Comparison of ENCODE assay signal across 10 mouse cellular contexts in the genomic region with DNA sequence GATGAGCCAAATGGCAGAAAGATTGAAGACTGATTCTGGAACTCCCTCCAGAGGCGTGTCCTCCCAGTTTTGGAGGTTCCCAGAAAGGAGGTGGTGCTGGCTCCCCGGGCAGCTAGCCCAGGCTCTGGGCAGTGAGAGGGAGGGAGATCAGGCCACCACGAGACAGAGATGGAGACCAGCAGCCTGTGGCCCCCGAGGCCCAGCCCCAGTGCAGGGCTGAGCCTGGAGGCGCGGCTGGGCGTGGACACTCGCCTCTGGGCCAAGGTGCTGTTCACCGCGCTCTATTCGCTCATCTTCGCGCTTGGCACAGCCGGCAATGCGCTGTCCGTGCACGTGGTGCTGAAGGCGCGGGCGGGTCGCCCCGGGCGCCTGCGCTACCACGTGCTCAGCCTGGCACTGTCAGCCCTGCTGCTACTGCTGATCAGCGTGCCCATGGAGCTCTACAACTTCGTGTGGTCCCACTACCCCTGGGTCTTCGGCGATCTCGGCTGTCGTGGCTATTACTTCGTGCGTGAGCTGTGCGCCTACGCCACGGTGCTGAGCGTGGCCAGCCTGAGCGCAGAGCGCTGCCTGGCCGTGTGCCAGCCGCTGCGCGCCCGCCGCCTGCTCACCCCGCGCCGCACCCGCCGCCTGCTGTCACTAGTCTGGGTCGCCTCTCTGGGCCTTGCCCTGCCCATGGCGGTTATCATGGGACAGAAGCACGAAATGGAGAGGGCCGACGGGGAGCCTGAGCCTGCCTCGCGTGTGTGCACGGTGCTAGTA. TPM values are rescaled to one million over a fixed set of nuclear protein-coding genes. Genes with fewer than 3 reads are reported as not detected.
A peak's percentile ranks its signal among the peaks of the same experiment; 100 is the strongest.
DNase-seq lines count a peak whose midpoint lies in the region; ATAC-seq and TF ChIP-seq lines count a peak whose summit lies in the region.
"Had no signal": no experiment of that assay in that cellular context is flagged by ENCODE, and none has a peak within 500 bp of the region (broad histone marks: within the 10 kb centered on the region; RNA-seq: fewer than 3 reads in every experiment).

Gene Ntsr2 (plus strand): TSS at position 51 of the 762 bp plus-strand sequence.

- no peak for ATAC-seq in megakaryocyte, adult 5-6 weeks (ENCODE audit: poor library complexity, severe bottlenecking)
- peak; percentile 80 for ATAC-seq in forebrain, embryonic 12.5 days (ENCODE audit: low FRiP score)
- peak; percentile 80 for ATAC-seq in heart, embryonic 15.5 days (replicated peaks; ENCODE audit: insufficient number of reproducible peaks, insufficient read depth, low FRiP score, low read depth)
- peak; percentile 94 for ATAC-seq in kidney, postnatal 0 days (replicated peaks; ENCODE audit: low FRiP score, low read depth)
- ATAC-seq in neural tube, embryonic 11.5 days (ENCODE audit: insufficient read depth, low FRiP score, low TSS enrichment): peak; percentile 71; the same call in 1 of the 2 replicates

- peak; percentile 79 for DNase-seq in kidney, postnatal 0 days (ENCODE audit: low spot score)
- peak; percentile 63 for DNase-seq in liver, adult 2 months (ENCODE audit: extremely low read depth, low read depth, low spot score)
- peak; percentile 71 for DNase-seq in neural tube, embryonic 11.5 days (ENCODE audit: low spot score)
- DNase-seq in testis, postnatal 14 days (ENCODE audit: low spot score): peak; percentile 73

- WGBS in forebrain, embryonic 12.5 days: 6% methylated on average over 53 of the region's 58 CpGs
- 5% methylated on average over 58 of the region's 58 CpGs for WGBS in heart, embryonic 15.5 days
- WGBS in kidney, postnatal 0 days: 5% methylated on average over 58 of the region's 58 CpGs
- WGBS in liver, adult 2 months: 6% methylated on average over 56 of the region's 58 CpGs
- 7% methylated on average over 58 of the region's 58 CpGs for WGBS in neural tube, embryonic 11.5 days

- H3K4me1 ChIP-seq in megakaryocyte, embryonic 14.5 days: peaks cover 7% of the 10 kb centered on the region; the same call in 1 of the 2 replicates
- peaks cover 5% of the 10 kb centered on the region for H3K4me1 ChIP-seq in forebrain, embryonic 12.5 days
- H3K4me1 ChIP-seq in heart, embryonic 15.5 days (replicated peaks): peaks cover 18% of the 10 kb centered on the region
- H3K4me1 ChIP-seq in kidney, postnatal 0 days (replicated peaks; ENCODE audit: insufficient read depth, low read length): 0 out of 2 replicates have a peak, but pooled peaks cover 3% of the 10 kb centered on the region
- H3K4me1 ChIP-seq in liver, adult 2 months (ENCODE audit: control insufficient read depth, insufficient read depth, low read length): no peaks in the 10 kb centered on the region
- 0 out of 2 replicates have a peak, but pooled peaks cover 6% of the 10 kb centered on the region for H3K4me1 ChIP-seq in neural tube, embryonic 11.5 days (ENCODE audit: control insufficient read depth, insufficient read depth, low read length)

- H3K79me2 ChIP-seq in liver, adult 2 months (ENCODE audit: control insufficient read depth, insufficient read depth, low read length): no peaks in the 10 kb centered on the region

- peaks cover 53% of the 10 kb centered on the region for H3K27me3 ChIP-seq in megakaryocyte, embryonic 14.5 days (replicated peaks)
- peaks cover 49% of the 10 kb centered on the region for H3K27me3 ChIP-seq in forebrain, embryonic 12.5 days
- peaks cover 36% of the 10 kb centered on the region for H3K27me3 ChIP-seq in heart, embryonic 15.5 days
- peaks cover 21% of the 10 kb centered on the region; the same call in 1 of the 2 replicates for H3K27me3 ChIP-seq in kidney, postnatal 0 days (ENCODE audit: insufficient read depth, low read length)
- no peaks in the 10 kb centered on the region for H3K27me3 ChIP-seq in liver, adult 2 months (ENCODE audit: control insufficient read depth, insufficient read depth, low read length)
- peaks cover 29% of the 10 kb centered on the region for H3K27me3 ChIP-seq in neural tube, embryonic 11.5 days (ENCODE audit: control insufficient read depth, insufficient read depth, low read length)

- no peak for TF ChIP-seq CTCF in kidney, postnatal 0 days (IDR thresholded peaks at IDR 0.05; ENCODE audit: low read depth)
- no peak for TF ChIP-seq CTCF in liver, adult 2 months (IDR thresholded peaks at IDR 0.05; ENCODE audit: low read depth, low read length)

- peaks cover 6% of the 10 kb centered on the region for H3K9me3 ChIP-seq in megakaryocyte, embryonic 14.5 days
- no peaks in the 10 kb centered on the region for H3K9me3 ChIP-seq in forebrain, embryonic 12.5 days
- no peaks in the 10 kb centered on the region for H3K9me3 ChIP-seq in heart, embryonic 15.5 days (replicated peaks)
- no peaks in the 10 kb centered on the region for H3K9me3 ChIP-seq in kidney, postnatal 0 days (replicated peaks; ENCODE audit: low read length)
- no peaks in the 10 kb centered on the region for H3K9me3 ChIP-seq in neural tube, embryonic 11.5 days (ENCODE audit: control insufficient read depth, low read length)

- H3K9ac ChIP-seq in forebrain, embryonic 12.5 days: no peak within 1 kb of the TSS
- no peak within 1 kb of the TSS for H3K9ac ChIP-seq in heart, embryonic 15.5 days
- H3K9ac ChIP-seq in kidney, postnatal 0 days (ENCODE audit: low read depth, low read length): no peak within 1 kb of the TSS
- H3K9ac ChIP-seq in liver, adult 2 months (ENCODE audit: low read depth, low read length): no peak within 1 kb of the TSS
- no peak within 1 kb of the TSS for H3K9ac ChIP-seq in neural tube, embryonic 11.5 days (ENCODE audit: low read length)

- TF ChIP-seq POLR2A in liver, adult 2 months (IDR thresholded peaks at IDR 0.05; ENCODE audit: extremely low read depth, insufficient read depth, low read length): no peak

- H3K4me3 ChIP-seq in megakaryocyte, embryonic 14.5 days (replicated peaks): peak within 1 kb of the TSS; percentile 70
- peak within 1 kb of the TSS; percentile 30 for H3K4me3 ChIP-seq in forebrain, embryonic 12.5 days (replicated peaks)
- H3K4me3 ChIP-seq in heart, embryonic 15.5 days: peak within 1 kb of the TSS; percentile 37
- H3K4me3 ChIP-seq in kidney, postnatal 0 days (replicated peaks; ENCODE audit: low read depth, low read length): peak within 1 kb of the TSS; percentile 4; the same call in 1 of the 2 replicates
- H3K4me3 ChIP-seq in liver, adult 2 months (ENCODE audit: insufficient read depth, low read depth, low read length): peak within 1 kb of the TSS; percentile 7; the same call in 1 of the 2 replicates
- H3K4me3 ChIP-seq in neural tube, embryonic 11.5 days (ENCODE audit: low read depth, low read length): no peak within 1 kb of the TSS

- no peak within 1 kb of the TSS for H3K27ac ChIP-seq in forebrain, embryonic 12.5 days
- H3K27ac ChIP-seq in heart, embryonic 15.5 days: no peak within 1 kb of the TSS
- H3K27ac ChIP-seq in kidney, postnatal 0 days: no peak within 1 kb of the TSS
- H3K27ac ChIP-seq in liver, adult 2 months (replicated peaks; ENCODE audit: insufficient read depth, low read depth, low read length): no peak within 1 kb of the TSS
- H3K27ac ChIP-seq in neural tube, embryonic 11.5 days (ENCODE audit: low read depth, low read length): no peak within 1 kb of the TSS

- H3K36me3 ChIP-seq in megakaryocyte, embryonic 14.5 days (replicated peaks; ENCODE audit: low read length): no peaks in the 10 kb centered on the region
- no peaks in the 10 kb centered on the region for H3K36me3 ChIP-seq in forebrain, embryonic 12.5 days (replicated peaks)
- H3K36me3 ChIP-seq in heart, embryonic 15.5 days: no peaks in the 10 kb centered on the region
- no peaks in the 10 kb centered on the region for H3K36me3 ChIP-seq in kidney, postnatal 0 days (ENCODE audit: insufficient read depth, low read length)
- no peaks in the 10 kb centered on the region for H3K36me3 ChIP-seq in liver, adult 2 months (ENCODE audit: control insufficient read depth, insufficient read depth, low read length)
- no peaks in the 10 kb centered on the region for H3K36me3 ChIP-seq in neural tube, embryonic 11.5 days (ENCODE audit: control insufficient read depth, insufficient read depth, low read length)

- peak within 1 kb of the TSS; percentile 54 for H3K4me2 ChIP-seq in forebrain, embryonic 12.5 days
- peak within 1 kb of the TSS; percentile 68 for H3K4me2 ChIP-seq in heart, embryonic 15.5 days
- H3K4me2 ChIP-seq in kidney, postnatal 0 days (ENCODE audit: low read length): peak within 1 kb of the TSS; percentile 37; the same call in 1 of the 2 replicates
- peak within 1 kb of the TSS; percentile 25 for H3K4me2 ChIP-seq in neural tube, embryonic 11.5 days (ENCODE audit: low read depth)

RNA-seq across cellular contexts. Expression of gene Ntsr2, which starts in this region (rescaled TPM):
- not detected in 2 replicates for polyA plus RNA-seq in megakaryocyte, embryonic 14.5 days (2012; ENCODE audit: insufficient read depth, low replicate concordance)
- not detected in 2 replicates for total RNA-seq in megakaryocyte, adult 5-6 weeks (2015)
- not detected in 2 replicates for total RNA-seq in megakaryocyte, adult 5-6 weeks (2017)
- 0.13 TPM in 1 of 2 replicates, not detected in the other for polyA plus RNA-seq in forebrain, embryonic 12.5 days (2016; fragmentation: Nextera tagmentation; extraction: Ambion mirVana)
- polyA plus RNA-seq in heart, embryonic 15.5 days (2015; fragmentation: Nextera tagmentation; extraction: Ambion mirVana): 0.13 and 0.29 TPM in 2 replicates
- polyA plus RNA-seq in kidney, postnatal 0 days (2015; fragmentation: Nextera tagmentation; extraction: Ambion mirVana): 0.20 TPM in 1 of 2 replicates, not detected in the other
- not detected in 2 replicates for total RNA-seq in liver, adult 2 months (2014; rRNA removed)
- not detected in 2 replicates for polyA plus RNA-seq in liver, adult 2 months (2012; rRNA removed)
- not detected in 2 replicates for polyA plus RNA-seq in neural tube, embryonic 11.5 days (2014; fragmentation: Nextera tagmentation; extraction: Ambion mirVana)
- total RNA-seq: neutrophil, adult 5-6 weeks had no signal
- polyA plus RNA-seq: C2C12 had no signal

Comparison
In these comparisons a context has a peak if more than half of its experiments do, and no peak if none do; other contexts are left out.
1. Peak in ATAC-seq, H3K4me3 ChIP-seq and H3K4me2 ChIP-seq in forebrain, embryonic 12.5 days; RNA of the gene not detected or under 1 TPM.
2. Peak in ATAC-seq, H3K4me3 ChIP-seq and H3K4me2 ChIP-seq in heart, embryonic 15.5 days; RNA of the gene not detected or under 1 TPM.
3. Peak in DNase-seq, ATAC-seq, H3K4me3 ChIP-seq and H3K4me2 ChIP-seq in kidney, postnatal 0 days; RNA of the gene not detected or under 1 TPM.
4. Peak in DNase-seq and H3K4me3 ChIP-seq in liver, adult 2 months; RNA of the gene not detected or under 1 TPM.
5. Peak in DNase-seq, ATAC-seq and H3K4me2 ChIP-seq in neural tube, embryonic 11.5 days; RNA of the gene not detected or under 1 TPM.